Mouse (Mus musculus) heart, embryonic 13.5 days (tissue): ENCODE results near the gene Igf2r. TPM values are rescaled to one million over a fixed set of nuclear protein-coding genes. Genes with fewer than 3 reads are reported as not detected.

Experiments
- ATAC-seq: fragments of 200-750 bp; cut with Nextera tagmentation; 2 replicates; pipeline ENCODE4 v1.8.0; 2017; ENCODE audit warnings: moderate TSS enrichment; ENCODE audit not compliant: insufficient number of reproducible peaks, low FRiP score, low TSS enrichment; ENCODE audit errors: extremely low read depth
- H3K27ac ChIP-seq: fragments of 300-500 bp; sonication (generic); replicated peaks from 2 replicates; pipeline ENCODE4 v1.5.1; 2015; ENCODE audit warnings: moderate library complexity, mild to moderate bottlenecking, inconsistent platforms
- H3K27me3 ChIP-seq: fragments of 300-500 bp; sonication (generic); replicated peaks from 2 replicates; pipeline ENCODE4 v1.6.1; 2015; ENCODE audit warnings: mild to moderate bottlenecking, inconsistent platforms
- H3K36me3 ChIP-seq: fragments of 300-500 bp; sonication (generic); 2 replicates; pipeline ENCODE4 v1.6.1; 2015; ENCODE audit warnings: mild to moderate bottlenecking, inconsistent platforms
- H3K4me1 ChIP-seq: fragments of 300-500 bp; sonication (generic); 2 replicates; pipeline ENCODE4 v1.6.1; 2015; ENCODE audit warnings: inconsistent platforms
- H3K4me2 ChIP-seq: fragments of 300-500 bp; sonication (generic); 2 replicates; pipeline ENCODE4 v1.6.1; 2015; ENCODE audit warnings: inconsistent platforms, mild to moderate bottlenecking, moderate library complexity
- H3K4me3 ChIP-seq: fragments of 300-500 bp; sonication (generic); 2 replicates; pipeline ENCODE4 v1.5.1; 2015; ENCODE audit warnings: moderate library complexity, mild to moderate bottlenecking, inconsistent platforms
- H3K9ac ChIP-seq: fragments of 300-500 bp; sonication (generic); 2 replicates; pipeline ENCODE4 v1.6.1; 2015; ENCODE audit warnings: inconsistent platforms, mild to moderate bottlenecking, moderate library complexity
- H3K9me3 ChIP-seq: fragments of 300-500 bp; sonication (generic); 2 replicates; pipeline ENCODE4 v1.6.1; 2016; ENCODE audit warnings: inconsistent platforms
- WGBS: fragments of 180-500 bp; shearing (Covaris S2); methylation state at CpG from one replicate; pipeline ENCODE4 v1.1.7; 2015; ENCODE audit warnings: mixed read lengths; 5-methylcytosine and 5-hydroxymethylcytosine counted together
- polyA plus RNA-seq: library from polyadenylated mRNA; unstranded; fragments of >200 nt; fragmentation: Nextera tagmentation; extraction: Ambion mirVana; gene quantifications from 2 replicates; pipeline ENCODE4 v1.2.1, GENCODE M21; 2015

Gene Igf2r
- polyA plus RNA-seq, 1 experiment from 2014 or later = 143 TPM

DNA sequence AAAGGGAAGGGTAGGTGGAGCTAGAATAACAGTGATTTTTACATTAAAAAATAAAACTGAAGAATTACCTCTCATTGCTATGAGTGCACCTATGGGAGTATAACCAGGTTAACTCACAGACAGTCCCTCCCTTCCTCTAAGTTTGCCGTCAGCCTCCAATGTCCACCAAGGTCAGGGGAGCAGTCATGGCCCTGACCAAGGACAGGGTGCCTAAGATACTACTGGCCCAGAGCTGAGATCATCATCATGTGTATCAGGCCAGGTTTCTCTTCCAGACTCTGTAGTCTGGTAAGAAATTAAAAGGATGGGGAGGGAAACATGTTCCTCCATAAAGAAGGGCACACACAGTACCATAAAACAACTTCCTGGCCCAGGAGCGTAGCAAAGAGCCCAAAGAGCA, 58.5 kb downstream of the Igf2r start:
- H3K9me3 ChIP-seq = no peaks in the 10 kb centered on the region
- WGBS = 80% methylated on average over 2 of the region's 2 CpGs
- no peak overlapping the region for H3K4me2 ChIP-seq
- peaks cover 20% of the 10 kb centered on the region for H3K4me1 ChIP-seq
- no peak for ATAC-seq
- H3K9ac ChIP-seq = no peak overlapping the region
- no peaks in the 10 kb centered on the region for H3K27me3 ChIP-seq
- peaks cover 100% of the 10 kb centered on the region for H3K36me3 ChIP-seq
- H3K27ac ChIP-seq = peak overlapping the region; percentile 30; the same call in 1 of the 2 replicates
- H3K4me3 ChIP-seq = no peak overlapping the region

DNA sequence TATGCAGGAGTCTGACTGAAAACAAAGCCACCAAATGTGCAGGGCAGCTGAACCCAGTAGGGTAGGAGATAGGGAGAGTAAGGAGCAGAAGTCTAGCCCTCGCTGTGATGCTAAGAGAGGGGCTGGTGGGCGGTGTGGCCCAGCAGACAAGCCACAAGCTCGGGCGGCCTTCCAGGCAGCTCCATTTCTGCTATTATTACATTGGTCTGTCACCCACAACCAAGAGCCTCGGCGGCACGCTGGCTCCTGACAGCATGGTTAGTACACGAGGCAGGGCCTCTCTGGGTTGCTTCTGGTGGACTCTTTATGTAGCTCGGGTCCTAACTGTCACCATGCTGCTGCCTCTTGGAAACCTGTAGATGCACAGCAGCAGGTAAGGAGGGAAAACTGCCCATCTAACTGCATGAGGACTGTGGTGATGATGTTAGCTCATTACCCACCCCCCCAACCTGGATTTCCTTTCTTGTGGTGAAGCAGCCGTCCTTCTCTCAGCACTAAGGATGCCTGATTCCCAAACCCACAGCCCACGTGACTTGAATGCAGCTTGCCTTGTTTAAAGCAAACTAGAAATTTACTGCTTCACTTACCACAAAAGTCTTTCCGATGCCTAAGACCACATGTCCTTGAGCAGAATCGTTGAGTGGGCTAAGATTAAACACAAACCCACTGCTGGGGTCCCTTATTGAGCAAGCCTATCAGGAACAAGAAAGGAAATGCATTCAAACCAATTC, 59.2 kb downstream of the Igf2r start:
- no peak overlapping the region for H3K9ac ChIP-seq
- H3K27ac ChIP-seq = 0 out of 2 replicates have a peak overlapping the region, but pooled peaks have one; percentile 30
- no peaks in the 10 kb centered on the region for H3K27me3 ChIP-seq
- peaks cover 100% of the 10 kb centered on the region for H3K36me3 ChIP-seq
- ATAC-seq = no peak
- H3K4me2 ChIP-seq = no peak overlapping the region
- WGBS = 74% methylated on average over 13 of the region's 13 CpGs
- H3K4me3 ChIP-seq = no peak overlapping the region
- peaks cover 18% of the 10 kb centered on the region for H3K4me1 ChIP-seq
- no peaks in the 10 kb centered on the region for H3K9me3 ChIP-seq

DNA sequence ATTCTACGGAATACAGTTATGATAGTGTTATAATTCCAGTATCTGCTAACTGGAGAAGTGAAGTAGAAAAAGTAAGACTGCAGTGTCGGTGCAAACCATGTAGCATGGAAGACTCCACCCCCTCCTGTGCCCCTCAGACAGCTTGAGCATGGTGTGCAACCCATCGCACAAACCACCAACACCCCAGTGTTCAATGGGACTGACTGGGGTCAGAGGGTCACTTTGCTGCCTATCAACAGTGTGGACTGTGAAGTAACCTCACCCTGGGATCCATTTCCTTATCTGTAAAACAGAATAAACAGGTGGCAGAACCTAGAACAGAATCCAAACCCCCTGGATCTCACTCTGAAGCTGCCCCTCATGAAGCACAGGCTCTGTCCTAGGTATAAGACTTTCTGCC, 61.1 kb downstream of the Igf2r start:
- ATAC-seq = no peak
- Histone ChIP-seq H3K36me3 (peaks cover 100% of the 10 kb centered on the region), H3K27ac (no peak overlapping the region), H3K9me3 (no peaks in the 10 kb centered on the region), H3K27me3 (no peaks in the 10 kb centered on the region), H3K4me1 (peaks cover 8% of the 10 kb centered on the region; the same call in 1 of the 2 replicates), H3K4me2 (no peak overlapping the region), H3K9ac (no peak overlapping the region), H3K4me3 (no peak overlapping the region)
- 80% methylated on average over 3 of the region's 3 CpGs for WGBS

DNA sequence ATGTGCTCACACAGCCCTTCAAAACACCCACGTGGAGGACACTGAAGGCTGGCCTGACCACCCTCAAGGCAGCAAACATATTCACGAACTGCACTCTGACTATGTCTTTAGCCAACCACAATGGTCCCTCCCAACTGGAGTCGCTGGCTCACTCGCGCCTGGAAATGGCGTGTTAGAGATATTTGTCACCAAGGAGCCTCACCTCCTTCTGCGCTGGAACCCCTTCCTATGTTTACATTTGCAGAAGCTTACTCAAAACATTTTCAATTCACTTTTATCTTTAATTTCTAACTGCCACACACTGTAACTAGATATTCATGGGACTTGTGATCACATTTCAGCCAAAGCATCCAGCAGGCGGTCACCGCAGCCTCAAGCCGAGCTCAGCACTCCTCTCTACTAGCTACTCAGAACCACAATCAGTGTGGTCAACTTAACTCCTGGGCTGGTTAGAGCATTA, 62.8 kb downstream of the Igf2r start:
- Histone ChIP-seq H3K27me3 (no peaks in the 10 kb centered on the region), H3K4me1 (peaks cover 17% of the 10 kb centered on the region; the same call in 1 of the 2 replicates), H3K9ac (no peak overlapping the region), H3K27ac (no peak overlapping the region), H3K4me2 (no peak overlapping the region), H3K36me3 (peaks cover 100% of the 10 kb centered on the region), H3K9me3 (no peaks in the 10 kb centered on the region), H3K4me3 (no peak overlapping the region)
- no peak for ATAC-seq
- WGBS = 75% methylated on average over 10 of the region's 10 CpGs

DNA sequence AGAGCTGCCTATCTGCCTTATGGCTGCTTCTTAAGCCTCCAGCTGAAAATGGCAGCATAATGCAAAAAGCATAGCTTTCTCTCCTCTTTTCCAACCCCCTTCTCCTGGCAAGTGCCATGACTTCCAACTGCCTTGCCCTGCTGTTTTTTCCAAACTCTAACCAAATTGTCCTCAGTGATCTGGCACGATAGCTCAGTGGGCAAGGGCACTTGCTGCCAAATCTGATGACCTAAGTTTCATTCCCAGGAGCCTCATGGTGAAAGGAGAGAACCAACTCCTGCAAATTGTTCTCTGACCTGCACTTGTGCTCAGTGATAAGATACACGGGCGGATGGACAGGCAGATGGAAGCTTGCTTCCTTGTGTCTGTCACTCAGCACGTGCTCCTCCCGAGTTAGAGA, 66.6 kb downstream of the Igf2r start:
- H3K9me3 ChIP-seq = no peaks in the 10 kb centered on the region
- WGBS = 25% methylated on average over 5 of the region's 5 CpGs
- no peak overlapping the region for H3K4me2 ChIP-seq
- H3K9ac ChIP-seq = no peak overlapping the region
- no peaks in the 10 kb centered on the region for H3K27me3 ChIP-seq
- 0 out of 2 replicates have a peak, but pooled peaks cover 15% of the 10 kb centered on the region for H3K4me1 ChIP-seq
- H3K27ac ChIP-seq = no peak overlapping the region
- ATAC-seq = no peak
- peaks cover 100% of the 10 kb centered on the region for H3K36me3 ChIP-seq
- H3K4me3 ChIP-seq = no peak overlapping the region

DNA sequence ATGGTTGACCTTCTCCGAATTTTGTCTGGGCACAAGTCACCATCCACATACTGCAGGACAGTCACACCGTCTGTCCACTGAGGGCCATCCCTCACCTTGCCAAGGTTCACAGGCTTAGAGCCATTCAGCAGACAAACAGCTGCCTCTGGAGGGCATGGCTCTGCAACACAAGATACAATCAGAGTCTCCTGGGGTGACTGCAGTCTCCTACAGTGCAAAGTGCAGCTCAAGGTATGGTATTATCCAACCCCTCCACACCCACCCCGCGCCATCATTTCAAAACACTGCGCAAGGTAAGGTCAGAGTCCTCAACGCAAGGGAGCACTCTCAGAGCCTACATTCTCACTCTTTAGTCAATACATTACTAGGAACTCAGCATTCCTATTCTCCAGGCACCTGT, 69.1 kb downstream of the Igf2r start:
- Histone ChIP-seq H3K36me3 (peaks cover 100% of the 10 kb centered on the region), H3K9me3 (no peaks in the 10 kb centered on the region), H3K9ac (no peak overlapping the region), H3K4me3 (no peak overlapping the region), H3K4me2 (no peak overlapping the region), H3K27ac (no peak overlapping the region), H3K4me1 (0 out of 2 replicates have a peak, but pooled peaks cover 10% of the 10 kb centered on the region), H3K27me3 (no peaks in the 10 kb centered on the region)
- ATAC-seq = no peak
- 93% methylated on average over 6 of the region's 6 CpGs for WGBS

DNA sequence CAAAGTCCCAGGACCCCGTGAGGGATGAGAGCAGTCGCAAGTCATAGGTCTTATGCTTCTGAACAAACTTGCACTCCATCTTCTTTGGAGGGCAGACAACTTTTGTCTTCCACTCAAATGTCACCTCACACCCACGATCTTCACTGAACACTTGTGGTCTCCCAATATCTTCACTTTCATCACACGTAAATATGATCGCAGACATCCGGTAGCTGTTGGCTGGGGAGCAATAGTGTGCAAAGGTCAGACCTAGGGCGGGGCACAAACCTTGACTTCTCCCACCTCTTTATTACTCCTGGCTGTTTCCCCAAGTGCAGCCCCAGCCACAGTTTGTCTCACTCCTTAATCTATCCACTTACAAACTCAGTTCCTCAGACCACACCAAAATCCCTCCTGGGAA, 77.6 kb downstream of the Igf2r start:
- 84% methylated on average over 7 of the region's 7 CpGs for WGBS
- no peak overlapping the region for H3K9ac ChIP-seq
- peaks cover 28% of the 10 kb centered on the region for H3K4me1 ChIP-seq
- no peak for ATAC-seq
- no peaks in the 10 kb centered on the region for H3K9me3 ChIP-seq
- no peak overlapping the region for H3K4me3 ChIP-seq
- H3K27me3 ChIP-seq = no peaks in the 10 kb centered on the region
- H3K36me3 ChIP-seq = peaks cover 98% of the 10 kb centered on the region
- no peak overlapping the region for H3K27ac ChIP-seq
- no peak overlapping the region for H3K4me2 ChIP-seq

DNA sequence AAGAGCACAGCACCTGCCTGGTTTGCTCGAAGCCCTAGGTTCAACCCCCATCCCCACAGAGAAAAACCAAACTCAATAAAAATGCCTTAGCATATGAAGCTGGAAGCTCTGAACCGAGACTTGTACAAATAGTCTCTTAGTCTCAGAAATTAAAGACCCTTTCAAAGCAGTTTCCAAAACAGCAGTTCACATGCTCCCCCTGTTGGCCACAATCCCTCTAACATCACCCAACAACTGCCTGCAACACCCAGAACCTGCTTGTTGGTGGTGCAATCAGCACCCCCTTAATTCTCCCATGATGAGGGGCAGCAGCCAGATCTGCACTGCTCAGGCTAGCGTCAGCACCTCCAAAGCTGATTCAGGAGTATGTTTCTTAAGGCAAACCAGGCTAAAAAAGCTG, 79.9 kb downstream of the Igf2r start:
- Histone ChIP-seq H3K27ac (peak overlapping the region; percentile 76), H3K9ac (peak overlapping the region; percentile 45), H3K36me3 (peaks cover 100% of the 10 kb centered on the region), H3K9me3 (no peaks in the 10 kb centered on the region), H3K4me3 (no peak overlapping the region), H3K4me1 (peaks cover 41% of the 10 kb centered on the region), H3K4me2 (no peak overlapping the region), H3K27me3 (no peaks in the 10 kb centered on the region)
- ATAC-seq = no peak
- WGBS = 66% methylated on average over 3 of the region's 3 CpGs

DNA sequence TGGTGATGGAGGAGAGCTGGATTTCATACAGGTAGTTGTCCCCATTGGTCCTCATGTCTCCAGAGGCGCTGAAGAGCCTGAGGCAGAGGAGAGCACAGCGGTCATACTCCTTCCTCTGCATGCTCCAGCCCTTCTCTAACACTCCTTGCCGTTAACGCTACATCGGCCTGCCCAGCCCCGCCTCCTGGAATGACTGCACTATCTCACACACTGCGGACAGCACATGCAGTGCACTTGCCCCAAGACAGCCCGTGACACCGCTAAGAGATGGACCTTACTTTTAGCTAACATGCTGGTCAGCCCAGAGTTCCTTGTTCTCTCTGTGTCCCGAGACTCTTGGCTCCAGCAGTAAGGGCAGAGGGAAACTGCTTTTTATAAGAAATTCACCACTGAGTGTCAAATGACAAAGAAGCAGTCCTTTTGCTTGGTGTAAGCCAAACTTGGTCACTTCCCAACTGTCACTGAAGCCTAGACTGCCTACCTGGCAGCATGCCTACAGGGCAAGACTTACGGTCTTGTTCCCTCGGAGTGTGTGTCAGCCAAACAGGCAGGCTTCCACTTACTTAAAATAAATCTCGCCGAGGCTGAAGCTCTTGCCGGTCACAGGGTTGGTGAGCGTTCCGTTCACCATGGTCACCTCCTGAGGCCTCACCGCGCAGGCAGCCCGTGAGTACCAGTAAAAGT, 80.9 kb downstream of the Igf2r start:
- ATAC-seq = no peak

DNA sequence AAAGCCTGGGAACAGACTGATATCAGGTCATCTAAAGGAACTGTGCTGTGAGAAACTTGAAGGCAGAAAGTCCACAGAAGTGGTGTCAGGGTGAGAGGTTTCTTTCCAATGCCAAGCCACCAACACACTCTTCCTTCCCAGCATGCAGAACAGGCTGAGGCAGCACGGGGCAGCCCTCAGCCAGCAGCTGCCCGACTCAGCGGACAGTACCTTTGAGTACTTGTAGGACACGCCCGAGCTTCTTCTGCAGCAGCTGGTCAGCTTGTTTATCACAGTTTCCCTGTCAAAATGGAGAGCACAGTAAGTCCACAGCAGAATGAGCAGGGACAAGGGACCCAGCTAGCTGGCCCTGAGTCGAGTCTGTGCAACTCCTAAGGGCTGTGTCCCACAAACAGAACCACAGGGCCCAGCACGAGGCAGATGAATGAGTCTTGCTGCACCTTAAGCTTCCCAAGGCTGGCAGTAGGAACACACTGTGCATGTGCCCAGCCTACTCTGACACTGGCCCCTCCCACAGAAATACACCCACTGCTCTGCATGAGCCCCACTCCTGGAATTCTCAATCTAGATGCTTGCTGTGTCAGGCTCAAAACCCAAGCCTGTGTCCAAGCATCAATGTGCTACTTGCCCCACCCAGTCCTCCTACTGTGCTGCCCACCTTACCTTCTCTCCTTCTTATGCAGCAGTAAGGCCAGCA, 84.4 kb downstream of the Igf2r start:
- H3K4me3 ChIP-seq = no peak overlapping the region
- ATAC-seq = no peak
- no peak overlapping the region for H3K9ac ChIP-seq
- H3K4me2 ChIP-seq = no peak overlapping the region
- peak overlapping the region; percentile 45 for H3K27ac ChIP-seq
- WGBS = 73% methylated on average over 7 of the region's 7 CpGs
- H3K4me1 ChIP-seq = peaks cover 48% of the 10 kb centered on the region
- H3K36me3 ChIP-seq = peaks cover 99% of the 10 kb centered on the region
- H3K9me3 ChIP-seq = no peaks in the 10 kb centered on the region
- H3K27me3 ChIP-seq = no peaks in the 10 kb centered on the region

More for the DNA sequence above, 80.9 kb downstream of the Igf2r start:
- Histone ChIP-seq H3K9ac (peak overlapping the region; percentile 45; the same call in 1 of the 2 replicates), H3K27me3 (no peaks in the 10 kb centered on the region), H3K4me1 (peaks cover 49% of the 10 kb centered on the region), H3K4me3 (no peak overlapping the region), H3K36me3 (peaks cover 100% of the 10 kb centered on the region), H3K9me3 (no peaks in the 10 kb centered on the region), H3K4me2 (peak overlapping the region; percentile 43), H3K27ac (peak overlapping the region; percentile 76)
- 48% methylated on average over 20 of the region's 20 CpGs for WGBS

DNA sequence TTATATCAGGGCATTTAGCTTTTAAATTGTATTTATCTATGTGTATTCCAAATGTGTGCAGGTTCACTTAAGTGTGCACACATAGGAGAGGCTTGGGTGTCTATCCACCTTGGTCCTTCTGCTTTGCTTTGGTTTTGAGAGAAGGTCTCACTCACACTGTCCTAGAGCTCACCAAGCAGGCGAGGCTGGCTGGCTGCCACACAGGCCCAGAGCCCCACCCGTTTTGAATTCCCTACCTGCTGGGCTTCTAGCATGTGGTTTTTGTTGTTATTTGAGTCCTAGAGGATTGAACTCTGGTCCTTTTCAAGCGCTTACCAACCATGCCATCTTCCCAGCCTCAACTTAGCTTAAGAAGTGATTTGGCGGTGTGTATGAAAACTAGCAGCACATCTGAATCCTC, 85.1 kb downstream of the Igf2r start:
- H3K9me3 ChIP-seq = peaks cover 4% of the 10 kb centered on the region; the same call in 1 of the 2 replicates
- no peak overlapping the region for H3K4me3 ChIP-seq
- H3K36me3 ChIP-seq = peaks cover 99% of the 10 kb centered on the region
- H3K4me1 ChIP-seq = peaks cover 41% of the 10 kb centered on the region
- ATAC-seq = no peak
- H3K4me2 ChIP-seq = no peak overlapping the region
- peak overlapping the region; percentile 45; the same call in 1 of the 2 replicates for H3K27ac ChIP-seq
- no peaks in the 10 kb centered on the region for H3K27me3 ChIP-seq
- no peak overlapping the region for H3K9ac ChIP-seq
- 53% methylated on average over 4 of the region's 4 CpGs for whole genome bisulfite sequencing
